Mouse (Mus musculus) thymus, postnatal 4 days (tissue): ENCODE measurements around the gene Galk1.
"Not testable (repeated sequence)": the region's sequence is repeated elsewhere in the genome, so short reads cannot be mapped to it uniquely, and the experiment has no call there.

ENCODE experiments used
- DNase-seq: peaks from one replicate; pipeline ENCODE4 v3.0.0; 2021

The Galk1 gene

DNA sequence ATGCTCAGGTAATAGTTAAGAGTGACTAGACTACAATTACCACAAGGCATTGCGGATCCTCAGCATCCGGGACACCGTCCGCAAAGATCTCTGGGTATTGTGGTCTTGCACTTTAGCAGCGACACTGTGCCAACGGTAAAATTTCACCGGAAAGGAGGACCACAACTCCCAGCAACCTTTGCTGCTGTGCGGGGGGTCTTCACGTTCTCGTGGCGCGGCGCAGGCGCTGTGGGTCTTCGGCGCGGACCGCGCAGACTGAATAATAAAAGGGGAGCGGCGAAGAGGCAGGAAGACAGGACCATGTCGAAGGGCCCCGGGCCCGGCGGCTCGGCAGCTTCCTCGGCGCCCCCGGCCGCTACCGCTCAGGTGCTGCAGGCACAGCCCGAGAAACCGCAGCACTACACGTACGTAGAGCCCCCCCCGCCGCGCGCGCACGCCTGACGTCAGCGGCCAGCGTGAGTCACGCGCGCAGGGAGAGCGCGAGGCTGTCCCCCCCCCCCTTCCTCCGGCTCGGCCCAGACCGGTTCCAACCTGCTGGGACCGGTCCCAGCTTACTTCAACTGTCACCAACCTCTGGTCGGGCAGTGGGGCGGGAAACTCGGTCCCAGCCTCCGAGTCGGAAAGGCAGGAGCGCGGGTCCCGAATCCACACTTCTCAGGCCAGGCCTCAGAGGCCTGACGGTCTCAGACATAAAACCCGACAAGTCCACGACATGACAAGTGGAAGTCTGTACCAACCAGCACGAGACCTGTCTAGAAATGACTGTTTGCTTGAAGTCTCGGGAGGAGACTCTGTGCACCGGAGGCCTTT, 17.8 kb upstream of the Galk1 start, which contains the start of gene Unk:
Gene Unk (plus strand): TSS at position 235 of the 810 bp plus-strand sequence.
- peak; percentile 96 for DNase-seq

DNA sequence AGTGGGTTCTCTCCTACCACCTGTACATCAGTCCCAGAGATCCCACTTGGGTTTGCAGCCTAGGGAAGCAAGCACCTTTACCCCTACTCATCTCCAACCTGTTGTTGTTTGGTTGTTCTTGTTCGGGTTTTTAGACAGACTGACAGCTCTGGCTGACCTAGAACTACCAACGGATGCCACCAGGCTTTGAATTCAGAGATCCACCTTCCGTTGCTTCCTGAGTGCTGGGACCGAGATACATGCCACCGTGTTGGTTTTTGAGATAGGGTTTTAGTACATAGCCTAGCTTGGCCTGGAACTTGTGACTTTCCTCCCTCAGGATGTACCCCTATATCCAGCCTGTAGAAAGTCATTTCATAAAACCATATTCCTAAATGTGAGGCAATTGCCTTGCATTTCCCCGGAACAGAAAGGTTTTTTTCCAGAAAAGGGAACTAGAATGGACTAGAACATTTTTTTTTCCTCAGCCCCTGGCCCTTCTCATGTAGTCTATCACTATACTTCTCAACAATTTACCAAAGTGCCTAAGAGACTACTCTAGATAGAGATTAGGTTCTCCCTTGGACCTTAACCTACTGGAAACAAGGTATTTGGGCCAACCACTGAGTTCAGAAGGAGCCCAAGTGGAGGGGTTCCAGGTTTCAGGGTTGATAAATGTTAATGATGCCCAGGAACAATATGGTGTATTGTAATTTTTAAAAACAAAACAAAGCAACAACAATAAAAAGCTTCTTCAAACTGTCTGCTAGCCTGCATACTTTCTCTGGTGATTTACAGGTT, 16.8 kb upstream of the Galk1 start:
- DNase-seq: no peak

DNA sequence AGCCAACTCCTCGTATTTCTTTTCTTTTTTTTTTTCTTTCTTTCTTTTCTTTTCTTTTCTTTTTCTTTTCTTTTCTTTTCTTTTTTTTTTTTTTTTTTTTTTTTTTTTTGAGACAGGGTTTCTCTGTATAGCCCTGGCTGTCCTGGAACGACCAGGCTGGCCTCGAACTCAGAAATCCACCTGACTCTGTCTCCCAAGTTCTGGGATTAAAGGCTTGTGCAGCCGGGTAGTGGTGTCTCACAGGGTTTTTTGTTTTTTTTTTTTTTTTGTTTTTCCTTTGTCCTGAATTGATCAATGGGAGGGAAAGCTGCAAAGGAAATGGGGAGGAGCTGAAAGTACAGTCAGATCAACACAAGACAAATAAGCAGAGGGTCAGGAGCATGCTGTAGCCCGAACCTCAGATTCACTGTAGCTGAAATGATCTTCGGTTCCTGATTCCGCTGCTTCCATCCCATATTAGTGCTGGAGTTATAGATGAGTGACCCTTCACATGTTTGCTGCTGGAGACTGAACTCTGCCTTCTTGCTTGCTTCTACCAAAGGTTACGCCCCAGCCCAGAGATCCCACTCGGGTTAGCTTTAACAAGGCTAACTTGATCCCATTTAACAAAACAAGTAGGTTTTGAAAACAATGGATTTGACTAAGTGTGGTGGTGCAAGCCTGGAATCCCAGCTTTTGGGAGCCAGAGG, 15.8 kb upstream of the Galk1 start:
- no peak for DNase-seq

DNA sequence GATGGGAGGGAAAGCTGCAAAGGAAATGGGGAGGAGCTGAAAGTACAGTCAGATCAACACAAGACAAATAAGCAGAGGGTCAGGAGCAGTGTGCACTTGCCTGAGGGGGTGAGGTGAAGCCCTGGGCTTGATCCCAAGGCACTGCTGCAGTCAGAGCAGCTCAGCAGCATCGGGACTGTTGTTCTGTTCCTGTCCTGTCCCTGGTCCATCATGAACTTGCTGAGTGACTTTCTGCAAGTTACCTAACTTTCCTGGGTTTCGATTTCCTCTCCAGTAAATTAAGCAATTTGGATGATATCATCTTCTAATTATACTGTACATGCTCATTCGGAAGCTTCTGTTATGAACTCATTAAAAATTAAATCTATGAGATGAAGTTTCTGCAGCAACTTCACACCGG, 15.2 kb upstream of the Galk1 start, which contains the start of gene H3f3b:
Gene H3f3b (minus strand): TSS at position 207 of the 400 bp plus-strand sequence.
- no peak for DNase-seq

DNA sequence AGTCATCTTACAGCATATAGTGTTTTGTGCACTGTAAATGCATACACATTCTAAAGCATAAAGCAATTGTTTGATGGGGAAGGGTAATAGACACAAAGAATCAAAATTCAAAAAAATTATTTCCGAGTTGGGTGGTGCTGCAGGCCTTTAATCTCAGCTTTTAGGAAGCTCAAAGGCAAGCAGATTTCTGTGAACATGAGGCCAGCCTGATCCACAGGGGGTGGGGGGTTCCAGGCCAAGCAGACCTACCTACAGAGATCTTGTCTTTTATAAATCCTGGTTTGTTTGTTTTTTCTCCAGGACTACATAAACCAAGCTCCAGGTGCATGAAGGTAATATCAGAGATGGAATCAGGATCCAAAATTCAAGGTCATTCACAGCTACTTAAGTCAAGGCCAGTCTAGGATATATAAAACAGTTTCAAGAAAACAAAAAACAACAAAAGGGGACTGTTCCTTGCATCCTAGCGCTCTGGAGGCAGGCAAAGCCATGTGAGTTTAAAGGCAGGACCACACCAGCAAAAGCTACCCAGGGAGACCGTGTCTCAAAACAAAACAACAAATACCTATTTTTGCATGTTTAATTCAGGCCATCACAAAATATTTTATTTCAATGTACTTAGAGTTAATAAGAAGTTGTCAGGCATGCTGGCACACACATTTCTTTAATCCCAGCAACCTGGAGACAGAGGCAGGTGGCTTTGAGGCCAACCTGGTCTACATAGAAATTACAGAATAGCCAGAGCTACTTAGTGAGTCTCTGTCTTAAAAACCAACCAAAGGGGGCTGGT, 12.7 kb upstream of the Galk1 start:
- peak; percentile 25 for DNase-seq

DNA sequence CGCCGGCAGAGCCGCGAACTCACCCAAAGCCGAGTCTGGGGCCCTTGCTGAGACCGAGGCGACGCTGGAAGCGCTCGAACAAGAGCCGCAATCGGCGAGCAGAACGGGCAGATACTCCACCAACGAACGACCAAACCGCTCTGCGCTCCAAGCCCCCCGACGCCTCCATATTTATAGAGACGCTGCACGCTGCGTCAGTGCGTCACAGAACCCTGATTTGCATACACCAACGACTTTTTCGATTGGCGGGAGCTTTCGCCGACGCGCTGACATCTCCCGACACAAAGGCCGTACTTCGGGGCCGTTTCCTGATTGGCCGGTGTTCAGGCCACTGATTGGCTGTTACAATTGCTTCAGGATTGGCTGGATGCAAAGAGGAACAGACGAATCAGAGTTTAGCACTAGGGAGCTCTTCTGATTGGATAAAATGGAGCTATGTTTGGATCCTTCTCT, 11.9 kb upstream of the Galk1 start:
- peak; percentile 95 for DNase-seq

DNA sequence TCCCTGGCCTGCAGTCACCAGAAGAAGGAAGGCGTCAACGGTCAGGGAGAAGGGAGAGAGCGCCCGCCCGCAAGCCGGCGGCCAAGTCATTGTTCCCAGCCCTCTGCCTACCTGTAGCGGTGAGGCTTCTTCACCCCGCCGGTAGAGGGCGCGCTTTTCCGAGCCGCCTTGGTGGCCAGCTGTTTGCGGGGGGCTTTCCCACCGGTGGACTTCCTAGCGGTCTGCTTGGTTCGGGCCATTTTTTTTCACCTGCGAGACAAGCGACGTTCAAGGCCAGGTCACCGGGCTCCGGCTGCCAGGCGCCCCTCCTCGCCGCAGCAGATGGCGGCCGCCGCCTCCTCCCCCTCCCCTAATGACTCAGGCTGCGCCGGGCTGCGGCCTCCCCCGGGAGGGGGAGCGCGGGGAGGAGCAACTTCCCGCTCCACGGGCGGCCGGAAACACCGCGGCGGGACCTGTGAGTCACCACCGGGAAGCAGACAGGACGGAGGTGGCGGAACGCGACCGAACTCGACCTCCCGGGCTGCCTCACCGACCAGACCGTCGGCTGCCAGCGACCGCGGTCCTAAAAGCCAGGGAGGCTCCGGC, 11.3 kb upstream of the Galk1 start:
- DNase-seq: peak; percentile 91

DNA sequence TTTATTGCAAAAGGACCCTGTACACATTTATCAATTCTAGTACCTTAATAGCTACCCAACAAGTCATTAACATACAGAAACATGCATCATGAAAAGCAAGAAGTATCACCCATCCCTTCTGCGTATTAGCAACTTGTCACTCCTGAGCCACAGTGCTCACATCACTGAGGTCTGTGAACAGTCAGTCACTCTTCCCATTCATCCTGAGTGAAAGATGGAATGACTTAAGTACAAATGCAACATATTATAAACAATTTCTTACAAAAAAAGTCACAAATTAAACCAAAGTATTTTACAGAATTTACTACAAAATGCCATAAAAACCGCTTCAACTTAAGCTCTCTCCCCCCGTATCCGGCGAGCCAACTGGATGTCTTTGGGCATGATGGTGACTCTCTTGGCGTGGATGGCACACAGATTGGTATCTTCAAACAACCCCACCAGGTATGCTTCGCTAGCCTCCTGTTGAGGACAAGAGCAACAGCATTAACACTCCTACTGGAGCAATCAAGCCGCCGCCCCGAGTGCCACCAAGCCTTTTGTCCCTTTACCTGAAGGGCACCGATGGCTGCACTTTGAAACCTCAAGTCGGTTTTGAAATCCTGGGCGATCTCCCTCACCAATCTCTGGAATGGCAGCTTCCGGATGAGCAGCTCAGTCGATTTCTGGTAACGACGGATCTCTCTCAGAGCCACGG, 10.7 kb upstream of the Galk1 start:
- peak; percentile 57 for DNase-seq

DNA sequence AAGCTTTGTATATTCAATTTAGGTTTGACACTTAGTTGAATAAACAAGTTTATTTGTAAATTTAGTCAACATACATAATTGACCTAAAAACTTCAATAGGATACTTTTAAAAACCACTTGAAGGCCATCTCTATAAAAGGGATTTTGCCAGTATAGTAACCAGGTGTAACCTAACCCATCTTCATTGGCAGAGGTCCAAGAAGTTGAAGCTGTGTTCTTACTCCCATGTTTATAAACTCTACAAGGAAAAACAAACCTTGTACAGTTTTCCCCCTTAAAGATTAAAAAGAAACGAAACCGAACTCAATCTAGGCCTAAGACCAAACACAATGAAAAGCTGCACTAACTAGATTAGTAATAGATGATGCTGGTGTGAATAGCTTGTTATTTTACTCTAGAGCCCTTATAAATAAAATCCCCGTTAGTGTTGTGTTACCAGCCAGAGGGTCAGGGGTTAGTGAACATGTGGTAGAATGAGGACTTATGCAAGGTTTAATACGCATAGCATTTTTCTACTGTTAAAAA, 9.8 kb upstream of the Galk1 start:
- no peak for DNase-seq

DNA sequence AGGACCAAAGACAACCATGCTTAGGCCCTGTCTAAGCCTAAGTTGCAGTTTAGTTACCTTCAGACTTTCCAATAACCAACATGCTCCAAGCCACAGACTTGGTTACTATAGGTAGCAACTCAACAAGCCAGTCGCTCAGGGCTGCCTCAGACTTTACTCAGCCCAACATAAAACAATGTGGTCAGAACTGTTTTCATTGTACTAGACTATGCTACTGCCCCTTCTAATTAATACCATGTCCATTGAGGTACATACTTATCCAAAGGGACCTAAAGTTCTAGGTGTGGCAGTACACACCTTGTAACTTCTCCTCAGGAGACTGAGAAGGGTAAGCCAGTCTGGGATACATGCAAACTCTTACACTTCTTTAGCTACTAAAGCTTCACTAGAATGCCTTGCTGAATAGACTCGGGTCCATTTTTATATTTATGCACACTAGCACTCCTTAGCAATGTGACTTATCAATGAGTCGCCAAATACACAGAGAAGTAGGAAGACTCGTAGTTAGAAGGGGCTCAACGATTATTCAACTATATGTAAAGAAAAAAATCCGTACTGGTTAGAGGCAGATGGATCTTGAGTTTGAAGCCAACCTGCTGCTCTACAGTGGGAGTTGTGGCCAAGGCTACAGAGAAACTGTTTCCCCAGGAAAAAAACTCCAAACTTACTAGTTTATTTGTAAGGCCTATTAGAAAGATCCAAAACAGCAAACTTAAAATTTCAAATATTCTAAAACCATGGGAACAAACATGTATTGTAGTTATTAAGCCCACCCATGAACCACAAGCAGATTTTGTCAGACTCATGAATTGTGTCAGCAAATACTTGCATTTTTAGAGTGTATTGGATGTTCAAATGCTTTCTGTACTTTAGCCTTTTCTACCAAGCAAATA, 9.1 kb upstream of the Galk1 start:
- no peak for DNase-seq

DNA sequence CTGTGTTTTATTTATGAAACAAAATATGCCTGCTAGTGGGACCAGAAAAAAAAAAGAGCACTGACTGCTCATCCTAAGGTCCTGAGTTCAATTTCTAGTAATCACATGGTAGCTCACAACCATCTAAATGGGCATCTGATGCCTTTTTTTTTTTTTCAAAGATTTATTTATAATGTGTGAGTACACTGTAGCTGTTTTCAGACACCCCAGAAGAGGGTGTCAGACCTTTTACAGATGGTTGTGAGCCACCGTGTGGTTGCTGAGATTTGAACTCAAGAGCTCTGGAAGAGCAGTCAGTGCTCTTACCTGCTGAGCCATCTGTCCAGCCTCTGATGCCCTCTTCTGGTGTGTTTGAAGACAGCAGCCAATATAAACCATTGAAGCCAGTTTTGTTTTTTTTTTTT, 8.0 kb upstream of the Galk1 start:
- peak; percentile 52 for DNase-seq

DNA sequence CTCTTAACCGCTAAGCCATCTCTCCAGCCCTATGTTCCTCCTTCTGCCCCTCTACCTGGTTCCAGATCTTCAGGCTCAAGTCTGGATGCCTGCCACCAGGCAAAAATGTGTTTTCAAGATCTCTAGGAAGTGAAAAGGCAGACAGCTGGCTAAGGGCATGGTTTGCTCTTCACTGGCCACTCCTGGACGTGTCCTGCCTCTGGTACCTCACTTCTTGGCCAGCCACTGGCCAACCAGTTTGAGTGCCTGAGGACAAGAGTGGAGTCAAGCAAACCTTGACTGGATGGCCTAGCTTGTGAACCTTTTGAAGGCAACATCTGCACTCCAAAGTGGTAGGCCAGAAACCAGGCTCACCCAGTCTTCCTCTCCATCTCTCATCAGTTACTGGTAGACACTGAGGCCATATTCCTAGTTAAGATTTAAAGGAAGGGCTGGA, 7.5 kb upstream of the Galk1 start:
- DNase-seq: peak; percentile 32

DNA sequence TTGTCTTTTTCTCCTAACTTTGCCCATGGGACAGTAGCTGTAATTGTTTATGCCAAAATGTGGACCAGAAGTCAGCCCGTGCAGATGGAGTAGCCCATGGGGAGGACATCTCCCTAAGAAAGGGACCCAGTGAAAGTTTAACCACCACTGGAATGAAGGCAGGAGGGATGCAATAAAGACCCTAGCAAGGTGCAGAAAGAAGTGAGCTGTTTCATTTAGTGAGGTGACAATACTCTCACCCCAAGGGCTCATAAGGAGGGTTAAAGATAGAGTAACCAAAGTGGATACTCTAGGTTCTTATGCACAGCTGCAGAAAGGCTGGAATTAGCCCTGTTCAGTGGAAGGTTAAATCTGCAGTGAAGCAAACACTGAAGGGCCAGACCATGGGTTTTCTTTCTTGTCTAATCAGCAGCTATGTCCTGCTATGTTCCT, 6.9 kb upstream of the Galk1 start:
- DNase-seq: no peak

DNA sequence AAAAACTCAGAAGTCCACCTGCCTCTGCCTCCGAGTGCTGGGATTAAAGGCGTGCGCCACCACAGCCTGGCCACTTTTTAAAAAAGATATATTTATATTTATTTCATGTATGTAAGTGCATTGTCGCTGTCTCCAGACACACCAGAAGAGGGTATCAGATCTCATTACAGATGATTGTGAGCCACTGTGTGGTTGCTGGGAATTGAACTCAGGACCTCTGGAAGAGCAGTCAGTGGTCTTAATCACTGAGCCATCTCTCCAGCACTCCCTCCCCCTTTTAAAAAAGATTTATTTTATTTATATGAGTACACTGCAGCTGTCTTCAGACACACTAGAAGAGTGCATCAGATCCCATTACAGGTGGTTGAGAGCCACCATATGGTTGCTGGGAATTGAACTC, 6.3 kb upstream of the Galk1 start:
- DNase-seq: not testable (repeated sequence)

DNA sequence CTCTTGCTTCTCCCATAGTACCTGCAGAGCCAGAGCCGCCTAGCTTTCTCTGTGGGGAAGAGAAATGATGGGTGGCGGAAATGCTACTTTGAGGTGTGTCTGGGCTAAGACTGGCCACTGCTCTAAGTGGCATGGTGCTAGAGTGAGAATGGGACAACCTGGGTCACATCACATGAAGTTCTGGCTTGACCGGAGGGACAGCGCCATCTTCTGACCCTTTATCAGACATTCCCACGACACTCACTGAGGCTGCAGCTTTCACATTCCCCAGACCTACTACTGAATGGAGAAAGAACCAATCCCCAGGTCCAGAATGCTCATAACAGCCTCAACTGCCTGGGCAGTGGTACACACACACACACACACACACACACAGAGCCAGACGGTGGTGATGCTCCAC, 5.6 kb upstream of the Galk1 start:
- peak; percentile 52 for DNase-seq

DNA sequence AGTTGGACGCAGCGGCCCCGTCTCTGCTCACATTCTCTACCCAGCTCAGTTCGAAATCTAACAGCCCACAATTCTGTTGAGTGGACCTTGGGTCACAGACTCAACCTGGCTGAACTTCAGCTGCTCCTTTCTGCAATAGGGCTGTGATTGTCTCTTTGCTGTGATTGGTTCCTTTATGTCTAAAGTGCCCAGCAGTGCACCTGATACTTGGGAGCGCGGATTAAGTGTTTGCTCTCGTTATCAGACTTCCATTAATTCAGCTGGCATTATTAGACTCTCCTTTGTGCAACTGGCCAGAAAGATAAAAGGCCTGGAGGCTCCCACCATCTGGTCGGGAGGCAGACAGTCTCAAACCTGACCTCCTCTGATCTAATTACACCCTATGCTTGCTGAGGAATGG, 2.3 kb upstream of the Galk1 start:
- no peak for DNase-seq

DNA sequence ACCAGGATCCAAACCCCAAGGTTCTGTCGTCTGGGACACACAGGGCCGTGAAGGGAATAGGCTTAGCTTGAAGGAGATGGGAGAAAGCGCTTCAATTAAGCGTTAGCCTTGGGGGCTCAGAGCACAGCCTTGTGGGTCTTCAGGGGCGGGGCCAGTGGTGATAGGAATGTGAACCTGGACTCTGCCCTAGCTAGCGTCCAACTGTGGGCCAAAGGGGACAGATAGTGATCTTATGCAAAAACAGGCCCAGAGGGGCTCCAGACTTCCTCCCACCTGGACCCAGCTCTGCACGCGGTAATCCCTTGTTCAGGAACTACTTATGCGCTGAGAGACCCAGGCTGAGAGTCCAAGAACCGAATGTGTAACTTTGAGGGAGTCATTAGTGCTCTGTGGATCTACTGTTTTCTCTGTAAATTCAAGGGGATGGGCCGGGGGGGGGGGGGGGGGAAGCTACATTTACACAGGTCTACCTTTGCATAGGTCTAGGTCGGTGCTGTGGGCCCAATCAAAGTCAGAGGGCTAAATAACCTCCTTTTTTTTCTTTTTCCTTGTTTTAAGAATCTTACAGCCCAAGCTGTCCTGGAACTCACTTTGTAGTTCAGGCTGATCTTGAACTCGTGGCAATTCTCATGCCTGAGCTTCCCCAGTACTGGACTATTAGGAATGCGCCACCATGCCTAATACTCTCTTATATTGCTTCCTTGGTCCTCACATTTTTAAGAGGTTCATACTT, 824 bp downstream of the Galk1 start:
- peak; percentile 38 for DNase-seq

DNA sequence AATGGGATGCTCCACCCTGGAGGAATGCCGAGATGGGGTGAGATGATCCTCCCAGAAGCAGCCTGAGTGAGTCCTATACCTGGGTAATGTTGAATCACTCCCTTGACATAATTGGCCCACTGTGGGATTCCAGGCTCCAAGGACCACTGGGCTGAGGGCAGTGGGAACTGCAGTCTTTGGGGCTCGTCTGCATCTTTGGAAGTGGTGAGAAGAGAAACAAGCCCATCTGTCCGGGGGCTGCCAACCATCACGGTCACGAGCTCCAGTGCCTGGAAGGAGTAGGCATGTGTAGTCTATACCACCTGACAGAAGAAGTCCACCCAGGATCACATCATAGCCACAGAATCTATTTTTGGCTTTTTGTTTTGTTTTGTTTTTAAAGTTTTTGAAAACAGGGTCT, 1.6 kb downstream of the Galk1 start:
- no peak for DNase-seq

DNA sequence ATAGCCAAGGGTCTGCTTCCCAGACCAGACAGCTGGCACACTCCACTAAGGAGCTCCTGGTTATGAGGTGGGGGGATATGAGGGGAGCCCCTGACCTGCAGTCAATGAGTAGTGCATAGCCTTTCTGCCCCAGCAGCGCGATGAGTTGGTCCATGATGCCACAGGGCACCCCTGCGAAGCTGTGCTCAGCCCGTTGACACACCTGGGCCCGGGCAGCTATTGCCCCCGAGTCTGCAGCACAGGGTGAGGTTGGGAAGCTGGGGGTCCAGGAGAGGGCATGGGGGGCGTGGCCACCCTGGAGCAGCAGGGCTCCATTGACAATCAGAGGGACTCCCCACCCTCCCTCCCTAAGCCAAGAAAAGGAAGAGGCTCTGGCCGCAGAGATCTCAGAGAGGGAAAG, 2.4 kb downstream of the Galk1 start:
- DNase-seq: peak; percentile 18
